10 mouse cellular contexts compared by ENCODE assay signal in the genomic region with DNA sequence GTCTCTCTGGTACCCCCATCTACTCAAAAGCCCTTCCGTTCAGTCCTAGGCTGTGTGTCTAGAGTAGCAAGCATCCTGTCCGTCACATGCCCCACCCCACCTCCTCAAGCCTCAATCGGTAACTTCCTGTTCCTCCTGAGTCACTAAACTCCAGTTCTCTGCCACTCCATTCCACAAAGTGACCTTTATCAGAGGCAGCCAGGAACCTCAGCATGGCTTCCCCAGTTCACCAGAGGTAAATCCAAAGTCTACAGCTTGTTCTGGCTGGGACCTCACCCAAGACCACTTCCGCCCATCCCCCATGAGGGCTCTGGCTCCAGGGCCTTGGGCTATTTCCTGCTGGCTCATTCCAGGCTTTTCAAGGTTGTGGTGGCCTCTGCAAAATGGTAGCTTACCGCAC. TPM values are rescaled to one million over a fixed set of nuclear protein-coding genes. Genes with fewer than 3 reads are reported as not detected.
DNase-seq lines count a peak whose midpoint lies in the region; ATAC-seq and TF ChIP-seq lines count a peak whose summit lies in the region.
"Had no signal": no experiment of that assay in that cellular context is flagged by ENCODE, and none has a peak within 500 bp of the region (broad histone marks: within the 10 kb centered on the region; RNA-seq: fewer than 3 reads in every experiment).

No protein-coding gene starts in this region.

- H3K9me3 ChIP-seq in hindbrain, embryonic 14.5 days (ENCODE audit: control insufficient read depth, low read length) = no peaks in the 10 kb centered on the region
- H3K9me3 ChIP-seq: liver, embryonic 13.5 days had no signal

- ATAC-seq in activated CD4-positive, CD25-positive, alpha-beta regulatory T cell, adult 4 months = peak; percentile 36
- ATAC-seq in hindbrain, embryonic 14.5 days (ENCODE audit: low FRiP score) = no peak

- no peak overlapping the region for H3K4me3 ChIP-seq in small intestine, adult 2 months (ENCODE audit: low read depth, low read length)
- no peak overlapping the region for H3K4me3 ChIP-seq in hindbrain, embryonic 14.5 days (replicated peaks; ENCODE audit: low read length)
- H3K4me3 ChIP-seq in layer of hippocampus, adult 2 months = no peak overlapping the region
- H3K4me3 ChIP-seq: liver, embryonic 13.5 days had no signal

- no peak for TF ChIP-seq POLR2A in small intestine, adult 2 months (IDR thresholded peaks at IDR 0.05; ENCODE audit: low read depth, low read length)

- no peak overlapping the region for H3K9ac ChIP-seq in hindbrain, embryonic 14.5 days
- H3K9ac ChIP-seq: liver, embryonic 13.5 days had no signal

- no peak overlapping the region for H3K4me2 ChIP-seq in hindbrain, embryonic 14.5 days (replicated peaks)
- H3K4me2 ChIP-seq: liver, embryonic 13.5 days had no signal

- no peak for TF ChIP-seq CTCF in small intestine, adult 2 months (IDR thresholded peaks at IDR 0.05; ENCODE audit: extremely low read depth, insufficient read length, insufficient replicate concordance, low read depth, low read length)
- no peak for TF ChIP-seq CTCF in layer of hippocampus, adult 2 months (conservative IDR thresholded peaks at IDR 0.05)

- H3K4me1 ChIP-seq in small intestine, adult 2 months (ENCODE audit: control insufficient read depth, insufficient read depth, insufficient read length, low read length) = peaks cover 25% of the 10 kb centered on the region
- H3K4me1 ChIP-seq in hindbrain, embryonic 14.5 days (replicated peaks; ENCODE audit: control insufficient read depth, insufficient read depth, low read length) = no peaks in the 10 kb centered on the region; the same call in 1 of the 2 replicates

- H3K27ac ChIP-seq in small intestine, adult 2 months (ENCODE audit: insufficient read depth, low read depth, low read length) = peak overlapping the region; percentile 83
- H3K27ac ChIP-seq in hindbrain, embryonic 14.5 days = no peak overlapping the region
- H3K27ac ChIP-seq in layer of hippocampus, adult 2 months = no peak overlapping the region
- H3K27ac ChIP-seq: liver, embryonic 13.5 days had no signal

- no peaks in the 10 kb centered on the region for H3K27me3 ChIP-seq in small intestine, adult 2 months (ENCODE audit: control insufficient read depth, insufficient read depth, low read length)
- no peaks in the 10 kb centered on the region for H3K27me3 ChIP-seq in hindbrain, embryonic 14.5 days (ENCODE audit: control insufficient read depth, insufficient read depth, low read length)
- H3K27me3 ChIP-seq: liver, embryonic 13.5 days had no signal

- 37% methylated on average over 5 of the region's 5 CpGs for WGBS in small intestine, adult 2 months
- 89% methylated on average over 5 of the region's 5 CpGs for WGBS in hindbrain, embryonic 14.5 days

- H3K36me3 ChIP-seq in small intestine, adult 2 months (ENCODE audit: control insufficient read depth, insufficient read depth, low read length) = peaks cover 5% of the 10 kb centered on the region
- no peaks in the 10 kb centered on the region for H3K36me3 ChIP-seq in hindbrain, embryonic 14.5 days (replicated peaks; ENCODE audit: control insufficient read depth, insufficient read depth)
- H3K36me3 ChIP-seq: liver, embryonic 13.5 days had no signal

- peak; percentile 14 for DNase-seq in lung, postnatal 25 days (ENCODE audit: low spot score)
- no peak for DNase-seq in lung, postnatal 36 days
- peak; percentile 62 for DNase-seq in induced T-regulatory cell, adult 2 months (ENCODE audit: low read depth)
- DNase-seq in hindbrain, embryonic 14.5 days (ENCODE audit: low spot score) = no peak
- DNase-seq in cerebellum, adult 18-20 months = no peak
- DNase-seq in layer of hippocampus, adult 2 months (ENCODE audit: low spot score in 2 of 2) = no peak
- DNase-seq: liver, embryonic 13.5 days; thymus, postnatal 36 days had no signal

RNA-seq across cellular contexts. Expression of a gene that starts 6.1 kb away (rescaled TPM):
- polyA plus RNA-seq in activated CD4-positive, CD25-positive, alpha-beta regulatory T cell, adult 4 months (2017; shearing (Covaris generic)) = 100 to 1,000 TPM; 111 to 120 TPM
- polyA plus RNA-seq in small intestine, adult 2 months (2012; rRNA removed) = 37.4 and 159 TPM in 2 replicates
- 348 and 378 TPM in 2 replicates for polyA plus RNA-seq in hindbrain, embryonic 14.5 days (2014; fragmentation: Nextera tagmentation; extraction: Ambion mirVana)
- 100 to 1,000 TPM; 210 to 212 TPM for total RNA-seq in layer of hippocampus, adult 2 months (2021)

Comparison
In these comparisons a context has a peak if more than half of its experiments do, and no peak if none do; other contexts are left out.
1. DNase-seq: peak in lung, postnatal 25 days (single experiment) and induced T-regulatory cell, adult 2 months (single experiment); none in lung, postnatal 36 days (single experiment), hindbrain, embryonic 14.5 days (single experiment), cerebellum, adult 18-20 months (0 of 2) and layer of hippocampus, adult 2 months (0 of 2).